8 mouse cellular contexts compared by ENCODE assay signal in genomic region chr17:24208641-24209042, GRCm38 (mm10). TPM values are rescaled to one million over a fixed set of nuclear protein-coding genes. Genes with fewer than 3 reads are reported as not detected.
DNase-seq lines count a peak whose midpoint lies in the region; ATAC-seq and TF ChIP-seq lines count a peak whose summit lies in the region.

No protein-coding gene starts in this region.

- H3K27me3 ChIP-seq in intestine, embryonic 16.5 days (replicated peaks; ENCODE audit: control insufficient read depth, insufficient read depth, low read length) = peaks cover 10% of the 10 kb centered on the region; the same call in 1 of the 2 replicates

- peaks cover 5 to 38% of the 10 kb centered on the region in 2 experiments for H3K4me1 ChIP-seq in ES-E14 (ENCODE audit: control insufficient read depth in 2 of 2, insufficient read depth in 2 of 2, low read length in 2 of 2, poor library complexity in 1 of 2)
- H3K4me1 ChIP-seq in intestine, embryonic 16.5 days (ENCODE audit: control insufficient read depth, insufficient read depth, low read length) = peaks cover 85% of the 10 kb centered on the region

- peak overlapping the region; percentile 46 for H3K9ac ChIP-seq in ES-E14 (ENCODE audit: insufficient read depth, low read depth, low read length, poor library complexity, severe bottlenecking)
- H3K9ac ChIP-seq in intestine, embryonic 16.5 days (ENCODE audit: low read depth, low read length) = peak overlapping the region; percentile 82

- peak overlapping the region; percentile 97 for H3K4me2 ChIP-seq in intestine, embryonic 16.5 days (ENCODE audit: low read depth, low read length)

- no peak overlapping the region for H3K27ac ChIP-seq in ES-E14 (ENCODE audit: insufficient read depth, low read depth, low read length, poor library complexity, severe bottlenecking)
- H3K27ac ChIP-seq in intestine, embryonic 16.5 days (ENCODE audit: low read length) = peak overlapping the region; percentile 92

- no peaks in the 10 kb centered on the region for H3K36me3 ChIP-seq in ES-E14 (ENCODE audit: control insufficient read depth, insufficient read depth, low read length, poor library complexity, severe bottlenecking)
- H3K36me3 ChIP-seq in intestine, embryonic 16.5 days (ENCODE audit: control insufficient read depth, insufficient read depth, low read length) = no peaks in the 10 kb centered on the region

- no peaks in the 10 kb centered on the region for H3K9me3 ChIP-seq in ES-E14 (ENCODE audit: control insufficient read depth, insufficient read depth, low read depth, low read length)
- H3K9me3 ChIP-seq in intestine, embryonic 16.5 days (ENCODE audit: control insufficient read depth, low read length) = no peaks in the 10 kb centered on the region

- in situ Hi-C loops in ES-E14 (cut with MboI; ENCODE audit: low sequenced_read_pairs in 2 of 2, unreplicated experiment in 2 of 2) = no loop called here

- WGBS in intestine, embryonic 16.5 days = 12% methylated on average over 29 of the region's 29 CpGs

- DNase-seq in adrenal gland, postnatal 14 days = peak; percentile 57
- DNase-seq in adrenal gland, postnatal 4 days (ENCODE audit: low spot score in 2 of 2) = no peak
- DNase-seq in ES-E14 (ENCODE audit: low read depth, low spot score) = no peak
- DNase-seq in mesoderm, embryonic 11.5 days (ENCODE audit: low read depth, low spot score) = peak; percentile 49
- DNase-seq in frontal cortex, adult 2 months (ENCODE audit: extremely low spot score in 1 of 2, low spot score in 1 of 2) = no peak
- no peak for DNase-seq in thymus, postnatal 4 days

- 0 out of 2 replicates have a peak, but pooled peaks have one; percentile 0 for ATAC-seq in erythroid progenitor cell, adult 5-6 weeks (replicated peaks; ENCODE audit: low FRiP score, poor library complexity, severe bottlenecking)
- ATAC-seq in intestine, embryonic 16.5 days = 0 out of 2 replicates have a peak, but pooled peaks have one; percentile 0

- H3K4me3 ChIP-seq in ES-E14 (ENCODE audit: insufficient read depth in 1 of 2, low read depth in 1 of 2, low read length in 2 of 2, poor library complexity in 1 of 2, severe bottlenecking in 1 of 2) = peak overlapping the region; percentile 44 to 57; a peak in 3 of 4 replicates
- H3K4me3 ChIP-seq in intestine, embryonic 16.5 days (ENCODE audit: low read length) = peak overlapping the region; percentile 66

TF ChIP-seq in ES-E14, 5 proteins besides CTCF, POLR2A, EP300 and RAD21:
- TF ChIP-seq ZC3H11A (IDR thresholded peaks at IDR 0.05; ENCODE audit: borderline replicate concordance, low read depth, low read length) (no peak), HCFC1 (IDR thresholded peaks at IDR 0.05; ENCODE audit: borderline replicate concordance, insufficient read depth, low read length) (no peak), ZNF384 (IDR thresholded peaks at IDR 0.05; ENCODE audit: low read depth, low read length) (no peak), CHD2 (IDR thresholded peaks at IDR 0.05; ENCODE audit: low read depth, low read length) (no peak), MAFK (IDR thresholded peaks at IDR 0.05; ENCODE audit: insufficient read depth, low read depth, low read length) (no peak)

RNA-seq across cellular contexts. Expression of gene Ntn3, which starts 0.7 kb away (rescaled TPM):
- total RNA-seq in adrenal gland, postnatal 14 days (2021) = 2.1 and 2.9 TPM in 2 replicates
- 1 to 10 TPM; 7.6 to 8.2 TPM for total RNA-seq in adrenal gland, postnatal 4 days (2021)
- 2.7 and 4.1 TPM in 2 replicates for total RNA-seq in ES-E14 (2012; rRNA removed)
- not detected in 2 replicates for total RNA-seq in erythroid progenitor cell, adult 5-6 weeks (2015; ENCODE audit: low replicate concordance)
- total RNA-seq in erythroid progenitor cell, adult 5-6 weeks (2017; ENCODE audit: low replicate concordance) = not detected in 2 replicates
- 3.1 and 3.5 TPM in 2 replicates for polyA plus RNA-seq in intestine, embryonic 16.5 days (2015; fragmentation: Nextera tagmentation; extraction: Ambion mirVana)
- 7.4 and 9.1 TPM in 2 replicates for polyA plus RNA-seq in frontal cortex, adult 2 months (2012; rRNA removed)

RNA-seq across cellular contexts. Expression of gene Tbc1d24, which starts 3.3 kb away (rescaled TPM):
- total RNA-seq in adrenal gland, postnatal 14 days (2021) = 11.0 and 14.6 TPM in 2 replicates
- 10 to 100 TPM; 13.7 to 15.9 TPM for total RNA-seq in adrenal gland, postnatal 4 days (2021)
- total RNA-seq in ES-E14 (2012; rRNA removed) = 14.1 and 20.4 TPM in 2 replicates
- total RNA-seq in erythroid progenitor cell, adult 5-6 weeks (2015; ENCODE audit: low replicate concordance) = 3.4 and 5.8 TPM in 2 replicates
- total RNA-seq in erythroid progenitor cell, adult 5-6 weeks (2017; ENCODE audit: low replicate concordance) = 2.6 and 2.7 TPM in 2 replicates
- polyA plus RNA-seq in intestine, embryonic 16.5 days (2015; fragmentation: Nextera tagmentation; extraction: Ambion mirVana) = 5.5 and 6.1 TPM in 2 replicates
- 48.3 and 56.9 TPM in 2 replicates for polyA plus RNA-seq in frontal cortex, adult 2 months (2012; rRNA removed)

RNA-seq across cellular contexts. Expression of gene Tedc2, which starts 12.0 kb away (rescaled TPM):
- total RNA-seq in adrenal gland, postnatal 14 days (2021) = 9.2 and 14.0 TPM in 2 replicates
- 10 to 100 TPM; 13.8 to 17.6 TPM for total RNA-seq in adrenal gland, postnatal 4 days (2021)
- 31.3 and 35.8 TPM in 2 replicates for total RNA-seq in ES-E14 (2012; rRNA removed)
- 13.8 and 19.8 TPM in 2 replicates for total RNA-seq in erythroid progenitor cell, adult 5-6 weeks (2015; ENCODE audit: low replicate concordance)
- total RNA-seq in erythroid progenitor cell, adult 5-6 weeks (2017; ENCODE audit: low replicate concordance) = 16.2 and 17.2 TPM in 2 replicates
- polyA plus RNA-seq in intestine, embryonic 16.5 days (2015; fragmentation: Nextera tagmentation; extraction: Ambion mirVana) = 8.7 TPM in 2 replicates
- polyA plus RNA-seq in frontal cortex, adult 2 months (2012; rRNA removed) = 18.6 and 19.1 TPM in 2 replicates

RNA-seq across cellular contexts. Expression of gene Atp6v0c, which starts 39.1 kb away (rescaled TPM):
- total RNA-seq in adrenal gland, postnatal 14 days (2021) = 346 and 376 TPM in 2 replicates
- total RNA-seq in adrenal gland, postnatal 4 days (2021) = 100 to 1,000 TPM; 344 to 347 TPM
- total RNA-seq in ES-E14 (2012; rRNA removed) = 129 and 159 TPM in 2 replicates
- 231 and 265 TPM in 2 replicates for total RNA-seq in erythroid progenitor cell, adult 5-6 weeks (2015; ENCODE audit: low replicate concordance)
- total RNA-seq in erythroid progenitor cell, adult 5-6 weeks (2017; ENCODE audit: low replicate concordance) = 83.8 and 103 TPM in 2 replicates
- polyA plus RNA-seq in intestine, embryonic 16.5 days (2015; fragmentation: Nextera tagmentation; extraction: Ambion mirVana) = 783 and 890 TPM in 2 replicates
- 2,732 and 2,987 TPM in 2 replicates for polyA plus RNA-seq in frontal cortex, adult 2 months (2012; rRNA removed)

RNA-seq across cellular contexts. Expression of gene Ccnf, which starts 42.6 kb away (rescaled TPM):
- total RNA-seq in adrenal gland, postnatal 14 days (2021) = 12.0 and 12.8 TPM in 2 replicates
- 10 to 100 TPM; 23.3 to 25.5 TPM for total RNA-seq in adrenal gland, postnatal 4 days (2021)
- 143 and 239 TPM in 2 replicates for total RNA-seq in ES-E14 (2012; rRNA removed)
- 217 and 252 TPM in 2 replicates for total RNA-seq in erythroid progenitor cell, adult 5-6 weeks (2015; ENCODE audit: low replicate concordance)
- 391 and 426 TPM in 2 replicates for total RNA-seq in erythroid progenitor cell, adult 5-6 weeks (2017; ENCODE audit: low replicate concordance)
- polyA plus RNA-seq in intestine, embryonic 16.5 days (2015; fragmentation: Nextera tagmentation; extraction: Ambion mirVana) = 45.6 and 49.9 TPM in 2 replicates
- polyA plus RNA-seq in frontal cortex, adult 2 months (2012; rRNA removed) = 3.3 and 4.4 TPM in 2 replicates

Comparison
In these comparisons a context has a peak if more than half of its experiments do, and no peak if none do; other contexts are left out.
1. DNase-seq: peak in adrenal gland, postnatal 14 days (single experiment) and mesoderm, embryonic 11.5 days (single experiment); none in adrenal gland, postnatal 4 days (0 of 2), ES-E14 (single experiment), frontal cortex, adult 2 months (0 of 2) and thymus, postnatal 4 days (single experiment).